Comparison of ENCODE assay signal across 21 mouse cellular contexts in genomic region chr4:145124419-145124818, GRCm38 (mm10).
DNase-seq lines count a peak whose midpoint lies in the region; ATAC-seq lines count a peak whose summit lies in the region.
"Had no signal": no experiment of that assay in that cellular context is flagged by ENCODE, and none has a peak within 500 bp of the region (broad histone marks: within the 10 kb centered on the region; RNA-seq: fewer than 3 reads in every experiment).

No protein-coding gene starts in this region.

- H3K4me3 ChIP-seq in kidney, embryonic 15.5 days (replicated peaks) = no peak overlapping the region
- H3K4me3 ChIP-seq in brown adipose tissue, adult 24 weeks (ENCODE audit: insufficient read depth, low read depth, low read length) = no peak overlapping the region
- no peak overlapping the region for H3K4me3 ChIP-seq in embryonic facial prominence, embryonic 14.5 days (ENCODE audit: low read depth, low read length)
- no peak overlapping the region for H3K4me3 ChIP-seq in limb, embryonic 12.5 days (replicated peaks)
- H3K4me3 ChIP-seq: forebrain, embryonic 15.5 days; hindbrain, embryonic 10.5 days; midbrain, embryonic 12.5 days had no signal

- H3K36me3 ChIP-seq in kidney, embryonic 15.5 days = peaks cover 84% of the 10 kb centered on the region
- H3K36me3 ChIP-seq in embryonic facial prominence, embryonic 14.5 days (ENCODE audit: control insufficient read depth, insufficient read depth, low read length) = peaks cover 71% of the 10 kb centered on the region
- H3K36me3 ChIP-seq in limb, embryonic 12.5 days = peaks cover 72% of the 10 kb centered on the region

- H3K27ac ChIP-seq in kidney, embryonic 15.5 days = peak overlapping the region; percentile 2; the same call in 1 of the 2 replicates
- H3K27ac ChIP-seq in brown adipose tissue, adult 24 weeks (replicated peaks; ENCODE audit: low read depth, low read length) = 0 out of 2 replicates have a peak overlapping the region, but pooled peaks have one; percentile 4
- 0 out of 2 replicates have a peak overlapping the region, but pooled peaks have one; percentile 29 for H3K27ac ChIP-seq in embryonic facial prominence, embryonic 14.5 days (replicated peaks; ENCODE audit: low read depth, low read length)
- H3K27ac ChIP-seq in limb, embryonic 12.5 days = peak overlapping the region; percentile 84
- H3K27ac ChIP-seq: forebrain, embryonic 15.5 days; hindbrain, embryonic 10.5 days; hindbrain, postnatal 0 days; kidney, postnatal 0 days; midbrain, embryonic 12.5 days; stomach, postnatal 0 days had no signal

- no peak overlapping the region for H3K9ac ChIP-seq in kidney, embryonic 15.5 days
- H3K9ac ChIP-seq in embryonic facial prominence, embryonic 14.5 days (ENCODE audit: low read depth, low read length) = no peak overlapping the region
- no peak overlapping the region for H3K9ac ChIP-seq in limb, embryonic 12.5 days (replicated peaks)
- H3K9ac ChIP-seq: forebrain, embryonic 15.5 days; midbrain, embryonic 12.5 days had no signal

- 0 out of 2 replicates have a peak, but pooled peaks cover 3% of the 10 kb centered on the region for H3K4me1 ChIP-seq in kidney, embryonic 15.5 days
- no peaks in the 10 kb centered on the region for H3K4me1 ChIP-seq in brown adipose tissue, adult 24 weeks (ENCODE audit: control insufficient read depth, insufficient read depth, insufficient read length, low read length)
- H3K4me1 ChIP-seq in embryonic facial prominence, embryonic 14.5 days (ENCODE audit: control insufficient read depth, insufficient read depth, low read length) = peaks cover 4% of the 10 kb centered on the region
- H3K4me1 ChIP-seq in limb, embryonic 12.5 days (replicated peaks) = peaks cover 8% of the 10 kb centered on the region
- H3K4me1 ChIP-seq: forebrain, embryonic 15.5 days; hindbrain, embryonic 10.5 days; midbrain, embryonic 12.5 days had no signal

- H3K9me3 ChIP-seq in kidney, embryonic 15.5 days (replicated peaks) = no peaks in the 10 kb centered on the region
- H3K9me3 ChIP-seq in embryonic facial prominence, embryonic 14.5 days (ENCODE audit: control insufficient read depth, low read length) = no peaks in the 10 kb centered on the region
- no peaks in the 10 kb centered on the region for H3K9me3 ChIP-seq in limb, embryonic 12.5 days
- H3K9me3 ChIP-seq: forebrain, embryonic 15.5 days; hindbrain, embryonic 10.5 days; midbrain, embryonic 12.5 days had no signal

- DNase-seq in kidney, adult 8-10 months = no peak
- DNase-seq in embryonic facial prominence, embryonic 14.5 days (ENCODE audit: low spot score) = peak; percentile 15
- DNase-seq in left cerebral cortex, postnatal 14 days (ENCODE audit: low spot score in 2 of 2) = no peak
- no peak for DNase-seq in Muller cell, postnatal 12 days (ENCODE audit: inconsistent ontology term)
- DNase-seq: adrenal gland, adult 8-10 months; B cell, adult 2 months; cerebellum, adult 2 months; heart, adult 11 months; kidney, adult 11 months; thymus, adult 2 months had no signal

- H3K27me3 ChIP-seq in kidney, embryonic 15.5 days = no peaks in the 10 kb centered on the region
- no peaks in the 10 kb centered on the region for H3K27me3 ChIP-seq in embryonic facial prominence, embryonic 14.5 days (replicated peaks; ENCODE audit: control insufficient read depth, insufficient read depth, low read length)
- no peaks in the 10 kb centered on the region for H3K27me3 ChIP-seq in limb, embryonic 12.5 days
- H3K27me3 ChIP-seq: forebrain, embryonic 15.5 days; midbrain, embryonic 12.5 days had no signal

- intact Hi-C loops in left cerebral cortex, postnatal 14 days (cut with DNase I) = loop anchor here (10.0 kb wide), 1 partner anchor 360 kb away; no protein-coding TSS in a partner anchor

- 77% methylated on average over 4 of the region's 4 CpGs for WGBS in kidney, embryonic 15.5 days
- WGBS in embryonic facial prominence, embryonic 14.5 days = 73% methylated on average over 4 of the region's 4 CpGs
- WGBS in limb, embryonic 12.5 days = 65% methylated on average over 4 of the region's 4 CpGs

- ATAC-seq in kidney, embryonic 15.5 days (replicated peaks; ENCODE audit: low FRiP score) = no peak
- ATAC-seq in embryonic facial prominence, embryonic 14.5 days (ENCODE audit: low read depth) = no peak
- peak; percentile 70; the same call in 1 of the 2 replicates for ATAC-seq in limb, embryonic 12.5 days (ENCODE audit: insufficient number of reproducible peaks, insufficient read depth, low FRiP score, low TSS enrichment, low read depth)
- ATAC-seq: activated CD4-positive, CD25-positive, alpha-beta regulatory T cell, adult 4 months; forebrain, embryonic 15.5 days; hindbrain, postnatal 0 days had no signal

- no peak overlapping the region for H3K4me2 ChIP-seq in kidney, embryonic 15.5 days
- no peak overlapping the region for H3K4me2 ChIP-seq in embryonic facial prominence, embryonic 14.5 days (ENCODE audit: low read depth, low read length)
- H3K4me2 ChIP-seq in limb, embryonic 12.5 days = no peak overlapping the region
- H3K4me2 ChIP-seq: forebrain, embryonic 15.5 days; heart, embryonic 11.5 days; midbrain, embryonic 12.5 days had no signal

Comparison
In these comparisons a context has a peak if more than half of its experiments do, and no peak if none do; other contexts are left out.
1. H3K27ac ChIP-seq: peak in every context shown above with its lines; median percentile 84 in limb, embryonic 12.5 days; 29 in embryonic facial prominence, embryonic 14.5 days; 4 in brown adipose tissue, adult 24 weeks; 2 in kidney, embryonic 15.5 days.